Mouse (Mus musculus) right cerebral cortex, postnatal 10 days (tissue): ENCODE data around the gene Exosc3.
"Not testable (repeated sequence)": the region's sequence is repeated elsewhere in the genome, so short reads cannot be mapped to it uniquely, and the experiment has no call there.

Experiments used
- DNase-seq, 2 experiments: peaks; one replicate each; pipeline ENCODE4 v3.0.0; 2021; ENCODE audit warnings: low spot score in 2 of 2

Gene Exosc3

DNA sequence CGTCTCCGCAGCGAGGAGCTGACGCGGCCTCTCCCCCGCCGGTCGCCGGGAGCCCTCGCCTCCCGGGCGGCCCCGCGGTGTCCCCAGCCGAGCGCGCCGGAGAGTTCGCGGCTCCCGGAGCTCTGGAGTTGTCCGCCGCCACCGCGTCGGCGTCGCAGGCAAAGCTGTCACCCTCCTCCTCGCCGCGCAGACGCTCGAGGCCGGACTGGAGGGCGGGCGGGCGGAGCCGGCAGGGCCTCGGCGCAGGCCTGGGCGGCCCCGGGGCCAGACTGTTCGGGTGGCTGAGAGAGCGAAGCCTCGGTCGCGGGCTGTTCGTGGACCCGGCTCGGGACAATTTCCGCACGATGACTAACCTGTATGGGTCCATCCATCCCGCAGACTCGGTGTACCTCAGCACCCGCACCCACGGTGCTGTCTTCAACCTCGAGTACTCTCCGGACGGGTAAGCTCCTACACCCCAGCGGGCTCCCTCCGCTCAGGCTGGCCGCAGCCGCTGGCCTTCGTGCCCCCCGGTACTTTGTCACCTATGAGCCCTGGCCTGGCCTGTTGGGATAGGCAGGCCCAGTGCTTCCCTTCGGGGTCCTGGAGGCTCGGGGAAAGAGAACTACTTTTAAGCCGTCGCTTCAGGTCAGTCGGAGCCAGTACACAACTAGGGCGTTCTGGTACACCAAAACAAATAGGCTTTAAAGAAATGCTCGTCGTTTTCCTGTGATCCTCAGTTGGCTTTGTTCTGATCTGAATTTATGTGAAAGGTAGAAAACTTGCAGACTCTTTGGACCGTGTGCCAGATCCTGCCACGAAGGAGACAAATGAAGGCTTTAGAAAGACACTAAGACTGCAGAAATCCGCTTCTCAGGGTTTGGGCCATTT is at the start of gene Exosc3:
Exosc3 (minus strand) TSS at position 447 of the 870 bp plus-strand sequence.
- peak; percentile 47 to 56 for DNase-seq

DNA sequence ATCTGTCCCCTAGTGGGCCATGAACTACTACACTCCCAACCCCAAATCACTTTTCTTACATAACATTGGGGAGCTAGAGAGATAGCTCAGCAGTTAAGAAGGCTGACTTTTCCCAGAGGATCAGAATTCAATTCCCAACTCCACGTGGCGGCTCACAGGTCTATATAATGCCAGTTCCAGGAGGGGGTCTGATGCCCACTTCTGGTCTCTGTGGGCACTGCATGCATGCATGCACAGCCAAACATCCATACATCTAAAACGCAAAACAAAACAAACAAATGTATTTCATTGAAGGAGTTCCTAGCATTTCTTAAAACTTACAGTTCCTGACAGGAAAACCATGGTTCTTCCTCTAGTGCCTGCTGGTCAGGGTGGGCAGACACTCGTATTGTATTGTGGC is 49.6 kb upstream of the Exosc3 start:
- no peak for DNase-seq

DNA sequence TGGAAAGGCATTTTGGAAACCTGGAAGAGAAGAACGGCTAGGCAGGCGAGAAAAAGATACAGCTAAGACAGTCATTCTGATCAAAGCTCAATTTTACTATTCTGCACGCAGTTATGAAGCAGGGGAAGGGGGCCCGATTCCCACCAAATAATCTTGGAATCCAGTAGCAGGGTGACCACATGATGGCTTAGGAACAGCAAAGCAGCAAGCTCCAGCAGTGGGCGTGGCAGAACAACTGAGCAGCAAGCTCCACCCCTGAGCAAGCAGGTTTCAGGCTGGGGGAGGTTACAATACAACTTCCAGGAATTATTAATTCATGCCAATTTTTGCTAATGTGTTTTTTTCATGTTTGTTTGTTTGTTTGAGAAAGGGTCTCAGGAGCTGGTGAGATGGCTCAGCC is 44.8 kb upstream of the Exosc3 start:
- not testable (repeated sequence) for DNase-seq

DNA sequence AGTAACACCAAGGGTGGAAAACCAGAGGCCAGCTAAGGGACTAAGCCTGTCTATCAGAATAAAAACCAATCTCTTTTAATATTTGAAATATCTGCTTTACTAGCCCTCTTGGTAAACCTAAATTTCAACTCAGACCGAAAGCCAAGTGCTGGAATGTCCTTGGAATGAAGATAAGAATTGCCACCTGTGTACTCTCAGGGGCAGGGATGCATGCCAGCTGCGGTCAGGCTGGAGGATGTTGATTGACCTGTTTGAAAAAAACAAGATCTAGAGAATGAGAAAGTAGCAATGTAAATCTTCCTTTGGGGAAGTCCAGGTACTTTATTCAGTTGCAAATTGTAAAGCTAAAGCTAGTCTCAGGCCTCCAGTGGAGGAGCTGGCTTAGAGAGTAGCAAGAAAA is 39.6 kb upstream of the Exosc3 start:
- DNase-seq, result not testable (repeated sequence)

DNA sequence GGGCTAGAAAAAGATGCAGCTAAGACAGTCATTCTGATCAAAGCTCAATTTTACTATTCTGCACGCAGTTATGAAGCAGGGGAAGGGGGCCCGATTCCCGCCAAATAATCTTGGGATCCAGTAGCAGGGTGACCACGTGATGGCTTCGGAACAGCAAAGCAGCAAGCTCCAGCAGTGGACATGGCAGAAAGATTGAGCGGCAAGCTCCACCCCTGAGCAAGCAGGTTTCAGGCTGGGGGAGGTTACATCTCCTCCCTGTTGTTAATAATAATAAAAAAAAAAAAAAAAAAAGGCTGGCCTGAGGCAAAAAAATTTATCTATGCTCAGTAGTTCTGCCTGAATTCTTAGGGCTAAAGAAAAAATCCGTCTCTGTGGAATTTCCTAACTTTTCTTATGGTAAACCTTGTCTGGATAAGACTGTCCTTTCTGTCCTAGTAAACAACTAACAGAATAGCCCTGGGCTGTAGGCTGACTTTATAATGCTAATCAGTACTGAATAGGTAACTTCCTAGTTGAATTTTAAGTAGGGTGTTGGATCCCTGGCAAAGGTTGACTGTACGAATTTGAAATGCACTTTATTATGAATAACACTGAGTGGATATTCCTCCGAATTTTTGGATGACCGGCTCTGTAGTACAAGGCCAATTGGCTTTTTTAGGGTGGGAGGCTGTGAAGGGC is 38.5 kb upstream of the Exosc3 start:
- DNase-seq, result not testable (repeated sequence)

DNA sequence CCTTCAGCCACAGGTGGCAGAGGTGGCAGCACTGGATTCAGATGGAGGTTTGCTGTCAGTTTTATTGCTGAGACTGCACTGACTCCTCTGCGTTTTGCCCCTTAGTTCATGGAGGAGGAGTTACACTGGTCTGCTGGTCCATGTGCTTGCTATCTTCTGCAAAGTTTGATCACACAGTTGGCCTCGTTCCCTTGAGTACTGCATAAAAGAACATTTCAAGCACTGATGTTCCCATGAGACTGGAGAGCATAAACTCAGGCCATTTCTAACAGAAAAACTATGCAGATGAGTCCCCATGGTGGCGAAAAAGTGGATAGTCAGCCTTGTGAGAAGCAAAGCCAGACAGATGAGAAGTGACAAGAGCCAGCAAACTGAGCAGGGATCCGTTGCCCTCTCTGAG is 34.0 kb upstream of the Exosc3 start:
- DNase-seq, result no peak

DNA sequence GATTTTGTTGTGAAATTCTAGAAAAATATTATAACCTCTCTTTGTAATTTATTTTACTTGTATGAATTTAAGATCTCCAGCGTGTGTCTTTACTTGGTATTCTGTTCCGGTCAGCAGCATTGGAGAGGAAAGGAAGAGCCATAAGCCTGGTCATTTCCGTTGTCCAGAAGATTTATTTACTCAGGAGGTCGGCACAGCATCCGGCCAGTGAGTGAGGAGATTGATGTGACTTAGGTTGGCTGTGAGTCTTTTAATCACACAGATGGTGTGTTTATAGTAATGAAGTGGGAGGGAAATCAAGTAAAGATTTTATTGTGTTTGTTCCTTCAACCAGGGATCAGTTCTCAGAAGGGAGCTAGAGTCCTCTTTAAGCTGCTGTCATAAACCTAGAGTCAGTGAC is 32.3 kb upstream of the Exosc3 start:
- DNase-seq, result no peak

DNA sequence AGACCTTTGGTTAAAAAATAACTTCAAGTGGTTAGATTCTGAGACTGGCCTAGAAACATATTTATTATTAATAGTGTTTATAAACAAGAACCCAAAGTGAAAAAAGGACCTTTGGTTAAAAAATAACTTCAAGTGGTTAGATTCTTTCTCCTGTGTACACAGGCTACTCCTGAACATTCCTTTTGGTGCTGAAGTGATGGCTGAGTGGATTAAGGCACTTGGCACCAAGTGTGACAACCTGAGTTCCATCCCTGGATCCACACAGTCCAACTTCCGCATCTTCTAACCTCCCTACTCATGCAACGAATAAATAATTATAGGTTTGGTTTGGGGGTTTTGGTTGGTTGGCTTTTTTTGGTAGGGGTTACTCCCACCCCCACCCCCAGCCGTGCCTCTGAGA is 28.7 kb upstream of the Exosc3 start:
- no peak for DNase-seq

DNA sequence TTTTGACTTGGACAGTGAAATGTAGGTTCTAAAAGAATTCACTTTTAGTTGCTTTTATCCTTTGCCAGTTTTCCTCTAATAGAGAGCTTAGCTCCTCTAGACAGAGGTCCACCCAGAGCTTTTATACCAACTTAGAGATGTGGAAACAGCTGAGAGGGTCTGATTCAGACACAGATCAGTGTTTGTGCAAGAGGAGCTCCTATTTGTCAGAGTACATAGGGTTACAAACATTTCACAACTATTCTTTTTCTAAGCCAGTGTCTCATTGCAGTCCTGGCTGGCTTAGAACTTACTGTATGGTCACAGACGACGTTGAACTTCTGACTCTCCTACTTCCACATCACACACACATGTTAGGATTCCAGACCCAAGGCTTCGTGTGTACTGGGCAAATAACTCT is 14.1 kb upstream of the Exosc3 start:
- no peak for DNase-seq

DNA sequence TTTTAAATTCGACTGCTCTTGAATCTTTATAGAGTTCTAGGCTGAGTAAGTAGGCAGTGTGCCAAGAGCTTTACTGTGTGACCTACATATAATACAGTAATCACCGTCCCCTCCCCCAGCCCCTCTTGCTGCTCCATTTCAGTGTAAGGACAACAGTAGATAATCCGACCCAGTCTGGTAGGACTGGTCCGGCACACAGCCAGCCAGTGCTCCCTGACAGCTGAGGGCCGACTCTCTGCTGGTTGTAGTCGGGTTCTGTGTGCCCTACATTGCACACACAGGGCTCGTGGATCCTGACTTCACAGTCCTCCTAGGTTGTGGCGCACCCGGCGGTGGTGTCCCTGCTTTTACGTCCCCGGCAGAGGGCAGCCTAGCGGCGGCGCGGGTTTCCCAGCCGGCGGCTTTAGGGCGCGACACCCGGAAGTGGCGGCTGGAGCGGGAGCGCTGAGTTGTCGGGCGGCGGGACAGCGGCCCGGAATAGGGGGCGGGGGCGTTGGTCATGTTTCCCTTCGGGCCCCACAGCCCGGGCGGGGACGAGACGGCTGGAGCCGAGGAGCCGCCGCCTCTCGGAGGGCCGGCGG is 773 bp downstream of the Exosc3 start, which contains the start of gene Dcaf10:
Dcaf10 (plus strand) TSS at position 433 of the 581 bp plus-strand sequence.
- peak; percentile 93 to 94 for DNase-seq

DNA sequence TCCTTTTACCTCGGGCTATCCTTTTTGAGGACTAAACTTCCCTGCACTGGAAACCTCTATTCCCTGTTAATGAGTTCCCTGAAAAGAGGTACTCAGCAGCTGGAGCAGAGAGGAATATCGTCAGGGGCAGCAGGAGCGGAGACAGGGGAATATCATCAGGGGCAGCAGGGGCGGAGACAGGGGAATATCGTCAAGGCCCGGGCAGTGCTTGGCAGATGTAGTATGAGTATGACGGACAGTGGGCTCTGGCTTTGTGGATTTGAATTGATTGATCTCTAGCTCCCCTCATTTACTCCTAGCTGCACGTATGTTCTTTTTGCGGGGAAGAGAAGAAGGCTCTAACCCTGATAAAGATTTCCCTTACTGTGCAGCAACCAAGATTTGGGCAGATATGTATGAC is 1.3 kb downstream of the Exosc3 start:
- DNase-seq, result no peak

DNA sequence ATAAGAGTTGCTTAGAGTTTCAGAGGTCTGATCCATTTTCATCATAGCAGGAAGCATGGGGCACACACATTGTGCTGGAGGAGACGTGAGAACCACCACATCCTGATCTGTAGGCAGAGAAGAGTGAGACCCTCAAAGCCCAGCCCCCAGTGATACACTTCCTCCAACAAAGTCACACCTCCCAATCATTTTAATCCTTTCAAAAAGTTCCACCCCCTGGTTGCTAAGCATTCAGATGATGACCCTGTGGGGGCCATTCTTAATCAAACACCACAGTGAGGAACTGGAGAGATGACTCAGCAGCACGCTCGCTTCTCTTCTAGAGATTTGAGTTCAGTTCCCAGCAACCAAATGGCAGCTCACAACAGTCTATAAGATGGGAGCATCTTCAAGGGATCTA is 10.1 kb downstream of the Exosc3 start:
- DNase-seq, result no peak

DNA sequence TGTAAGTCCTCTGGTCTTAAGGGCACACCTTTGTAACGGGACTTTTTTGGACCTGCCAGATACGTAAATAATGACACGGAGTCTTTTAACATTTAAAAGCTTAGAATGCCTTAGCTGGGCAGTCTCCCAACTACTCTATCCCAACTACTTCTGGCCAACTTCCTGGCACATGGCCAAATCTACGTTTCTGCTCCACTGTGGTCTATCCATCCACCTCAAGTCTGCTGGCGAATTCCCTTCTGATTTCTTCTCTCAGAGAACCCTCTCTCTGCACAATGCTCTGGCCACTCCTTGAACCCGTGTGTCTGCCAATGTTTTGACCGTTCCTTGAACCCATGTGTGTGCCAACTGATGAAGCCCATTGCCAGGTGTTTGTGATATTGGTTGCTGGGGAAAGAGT is 11.4 kb downstream of the Exosc3 start:
- DNase-seq, result no peak

DNA sequence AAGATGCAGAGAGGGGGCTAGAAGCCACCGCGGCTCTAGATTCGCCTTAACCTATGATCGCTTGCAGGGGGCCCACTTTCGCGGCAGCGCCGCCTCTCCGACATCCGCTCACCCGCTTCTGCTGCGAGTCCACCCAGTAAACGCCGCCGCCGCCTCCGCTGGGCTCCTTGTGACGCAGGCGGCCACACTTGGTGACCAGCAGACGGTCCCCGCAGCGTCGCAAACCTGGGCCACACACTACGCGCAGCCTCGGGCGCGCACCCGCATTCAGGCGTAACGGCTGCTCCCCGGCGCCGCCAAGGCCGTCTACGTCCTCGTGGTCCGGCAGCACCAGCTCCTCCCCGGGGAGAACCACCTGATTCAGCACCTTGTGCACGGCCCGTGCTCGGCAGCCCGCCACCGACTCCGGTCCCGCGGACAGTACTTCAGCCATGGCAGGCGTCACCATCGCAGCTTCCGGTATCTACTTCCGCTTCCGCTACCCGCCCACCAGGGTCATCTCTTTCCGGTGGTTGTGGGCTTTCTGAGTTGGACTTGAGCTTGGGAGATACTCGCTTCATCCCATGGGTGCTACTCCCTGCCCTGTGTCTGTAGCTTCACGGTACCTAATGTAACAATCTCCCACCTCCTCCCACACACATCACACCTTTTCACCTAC is 22.2 kb downstream of the Exosc3 start:
- peak; percentile 90 to 93 for DNase-seq

DNA sequence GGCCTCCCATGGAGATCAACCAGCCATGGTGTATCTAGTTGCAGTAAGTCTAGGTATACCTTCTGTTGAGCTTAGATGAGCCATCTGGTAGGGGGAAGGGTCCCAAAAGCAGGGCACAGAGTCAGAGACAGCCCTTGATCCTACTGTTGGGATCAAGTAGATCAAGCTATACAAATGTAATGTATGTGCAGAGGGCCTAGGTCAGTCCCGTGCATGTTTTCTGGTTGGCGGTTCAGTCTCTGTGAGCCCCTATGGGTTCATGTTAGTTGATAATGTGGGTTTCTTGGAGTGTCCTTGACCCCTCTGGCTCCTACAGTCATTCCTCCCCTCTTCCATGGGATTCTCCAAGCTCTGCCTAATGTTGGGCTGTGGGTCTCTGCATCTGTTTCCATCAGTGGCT is 31.5 kb downstream of the Exosc3 start:
- no peak for DNase-seq

DNA sequence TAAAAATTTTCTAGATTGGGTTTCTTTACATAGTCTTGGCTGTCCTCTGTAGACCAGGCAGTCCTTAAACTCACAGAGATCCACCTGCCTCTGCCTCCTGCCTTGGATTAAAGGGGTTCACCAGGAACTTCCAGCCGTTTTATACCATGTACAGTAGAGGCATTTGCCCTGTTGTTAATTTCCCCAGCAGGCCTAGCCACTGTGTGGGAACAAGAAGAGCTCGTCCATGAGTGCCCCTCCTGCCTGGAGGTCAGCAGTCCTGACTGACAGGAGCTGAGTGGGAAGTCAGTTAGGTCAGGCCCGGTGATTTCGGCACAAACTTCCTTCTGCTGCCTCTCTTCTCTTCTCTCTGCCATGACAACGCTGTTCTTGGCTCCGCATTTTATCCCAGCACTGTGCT is 33.9 kb downstream of the Exosc3 start:
- no peak for DNase-seq

DNA sequence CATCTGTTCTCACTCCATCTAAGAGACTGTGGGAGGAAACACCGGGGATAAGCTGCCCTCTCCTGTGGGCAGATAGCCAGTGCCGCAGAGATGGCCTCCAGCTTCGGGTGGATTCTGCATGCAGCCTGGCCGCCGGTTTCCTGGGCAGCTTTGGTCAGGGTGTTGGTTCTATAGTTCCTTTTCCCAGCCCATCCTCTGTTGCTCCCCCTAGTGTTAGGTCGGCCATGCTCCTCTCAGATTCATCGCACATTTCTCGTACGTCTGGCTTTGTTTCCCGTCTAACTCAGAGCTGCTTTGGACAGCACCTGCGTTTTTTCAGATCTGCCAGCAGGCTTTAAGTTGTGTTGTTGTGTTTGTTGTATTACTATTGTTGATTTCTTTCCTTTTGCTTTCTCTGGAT is 34.5 kb downstream of the Exosc3 start:
- peak in 1 of 2 experiments; percentile 46 for DNase-seq

DNA sequence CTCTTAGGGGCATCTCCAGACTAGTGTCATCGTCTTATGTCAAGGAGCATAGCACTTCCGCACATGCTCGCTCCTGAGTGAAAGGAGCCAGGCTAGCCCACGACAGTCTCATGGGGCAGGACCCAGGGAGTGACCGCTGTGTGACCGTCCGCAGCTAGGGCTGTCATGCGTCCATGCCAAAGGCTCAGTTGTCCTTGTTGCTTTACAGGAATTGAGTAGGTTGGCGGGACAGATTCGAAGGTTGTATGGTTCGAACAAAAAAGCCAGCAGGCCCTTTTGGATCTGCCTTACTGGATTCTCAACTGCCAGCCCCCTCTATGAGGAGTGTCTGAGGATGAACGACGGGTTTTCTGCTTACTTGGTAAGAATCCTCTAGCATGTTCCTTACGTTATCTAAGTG is 37.0 kb downstream of the Exosc3 start:
- peak in 1 of 2 experiments; percentile 12 for DNase-seq

DNA sequence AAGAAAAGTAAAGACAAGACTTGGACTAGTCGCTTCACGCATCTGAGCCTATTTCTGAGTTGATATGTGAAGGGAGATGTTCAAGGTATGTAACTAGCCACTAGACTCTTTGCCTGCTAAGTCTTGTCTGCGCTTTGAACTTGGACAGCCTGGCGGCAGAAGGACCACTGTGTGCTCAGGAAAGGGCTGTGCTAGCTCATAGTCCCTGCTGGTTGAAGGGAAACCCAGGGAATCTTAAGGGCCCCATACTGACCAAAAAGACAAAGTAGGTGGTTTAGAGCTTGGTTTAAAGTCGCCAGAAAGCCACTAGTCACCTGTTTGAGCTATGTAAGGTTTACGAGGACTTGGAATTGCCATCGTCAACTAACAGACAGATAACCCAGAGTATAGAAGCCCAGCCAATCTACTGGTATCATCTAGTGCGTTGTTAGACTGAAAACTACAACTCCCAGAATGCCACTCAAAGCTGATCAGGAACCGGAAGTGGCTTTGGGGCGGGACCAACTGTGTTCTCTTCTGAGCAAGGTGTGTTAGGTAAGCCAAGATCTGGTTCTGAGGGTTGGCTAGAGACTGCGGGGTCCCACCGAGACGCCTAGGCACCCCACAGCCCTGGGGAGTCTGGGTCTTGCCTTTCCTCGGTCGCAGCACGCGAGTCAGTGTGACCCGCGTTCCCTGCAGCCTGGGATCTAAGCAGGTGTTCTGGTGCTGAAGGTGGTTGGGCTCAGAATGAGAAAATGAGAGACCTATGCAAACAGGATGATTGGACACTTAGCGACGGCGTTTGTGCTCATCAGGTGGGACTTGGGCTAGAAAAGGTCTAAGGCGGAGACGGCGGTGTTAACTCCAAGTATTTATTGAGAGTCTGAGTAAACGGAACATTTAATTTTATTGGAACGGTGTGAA is 45.6 kb downstream of the Exosc3 start, which contains the start of gene Trmt10b:
Trmt10b (plus strand) TSS at position 466 of the 903 bp plus-strand sequence.
- peak; percentile 81 to 87 for DNase-seq

DNA sequence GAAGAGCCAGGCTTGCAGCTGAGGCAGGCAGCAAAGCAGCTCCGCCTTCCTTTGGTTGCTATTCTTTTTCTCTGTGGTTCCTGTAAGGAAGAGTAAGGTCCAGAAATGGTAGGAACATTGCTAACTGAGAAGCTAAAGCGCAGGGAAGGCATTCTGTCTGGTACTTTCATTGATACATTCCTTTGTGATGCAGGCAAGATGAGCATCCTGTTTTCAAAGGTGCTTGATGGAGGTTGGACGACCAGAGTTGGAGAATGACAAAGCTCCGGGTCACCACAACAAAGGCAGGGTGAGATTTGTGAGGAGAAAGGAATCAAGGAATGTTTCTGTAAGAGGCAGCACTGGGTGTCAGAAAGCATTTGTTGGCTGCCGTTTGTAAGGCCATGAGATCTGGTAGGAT is 54.6 kb downstream of the Exosc3 start:
- peak in 1 of 2 experiments; percentile 2 for DNase-seq

DNA sequence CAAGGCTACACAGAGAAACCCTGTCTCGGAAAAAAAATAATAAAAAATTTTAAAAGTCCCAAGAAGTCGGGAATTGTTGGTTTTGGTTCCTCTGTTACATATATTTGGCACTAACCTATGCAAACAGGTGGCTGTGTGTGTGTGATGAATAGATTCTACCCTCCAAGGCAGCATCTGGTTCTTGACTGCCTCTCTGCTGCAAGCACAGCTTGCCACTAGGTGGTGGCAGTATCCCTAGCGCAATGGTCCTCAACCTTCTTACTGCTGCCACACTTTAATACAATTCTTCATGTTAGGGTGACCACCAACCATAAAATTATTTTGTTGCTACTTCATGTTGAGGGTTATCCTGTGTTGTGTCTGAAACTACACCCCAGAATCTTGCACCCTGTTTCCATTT is 56.2 kb downstream of the Exosc3 start:
- peak in 1 of 2 experiments; percentile 20 for DNase-seq
